Mouse (Mus musculus) spleen, adult 12 weeks (tissue): Measurements from ENCODE around the gene Gm13199.

Source experiments
- DNase-seq: peaks from one replicate; pipeline ENCODE4 v3.0.0; 2022; ENCODE audit warnings: low spot score

Gm13199 gene

GRCm38 (mm10) chr2:5822449-5822848 lies 40.3 kb downstream of the Gm13199 start:
- no peak for DNase-seq

GRCm38 (mm10) chr2:5821264-5821663 lies 41.5 kb downstream of the Gm13199 start:
- DNase-seq = no peak
